Mouse (Mus musculus) stomach, postnatal 0 days (tissue): ENCODE measurements around the gene Bves. TPM values are rescaled to one million over a fixed set of nuclear protein-coding genes. Genes with fewer than 3 reads are reported as not detected.
A peak's percentile ranks its signal among the peaks of the same experiment; 100 is the strongest.

Experiments used
- ATAC-seq: fragments of 200-750 bp; cut with Nextera tagmentation; 2 replicates; pipeline ENCODE4 v1.8.0; 2017; ENCODE audit not compliant: low FRiP score, low TSS enrichment
- DNase-seq: peaks from one replicate; pipeline ENCODE4 v3.0.0-alpha.2; 2016; ENCODE audit warnings: low spot score
- H3K27ac ChIP-seq: fragments of 300-500 bp; sonication (generic); replicated peaks from 2 replicates; pipeline ENCODE4 v1.5.1; 2014; ENCODE audit warnings: mild to moderate bottlenecking, control low read depth
- H3K27me3 ChIP-seq: fragments of 300-500 bp; sonication (generic); 2 replicates; pipeline ENCODE4 v1.6.1; 2014; ENCODE audit warnings: low read length; ENCODE audit not compliant: control insufficient read depth, insufficient read depth
- H3K36me3 ChIP-seq: fragments of 300-500 bp; sonication (generic); 2 replicates; pipeline ENCODE4 v1.6.1; 2014; ENCODE audit warnings: low read length, mixed read lengths; ENCODE audit not compliant: control insufficient read depth, insufficient read depth
- H3K4me1 ChIP-seq: fragments of 300-500 bp; sonication (generic); replicated peaks from 2 replicates; pipeline ENCODE4 v1.6.1; 2014; ENCODE audit warnings: antibody characterized with exemption; ENCODE audit not compliant: control insufficient read depth, insufficient read depth
- H3K4me2 ChIP-seq: fragments of 300-500 bp; sonication (generic); replicated peaks from 2 replicates; pipeline ENCODE4 v1.6.1; 2014; ENCODE audit warnings: low read depth, mild to moderate bottlenecking, control low read depth, moderate library complexity
- H3K4me3 ChIP-seq: fragments of 300-500 bp; sonication (generic); 2 replicates; pipeline ENCODE4 v1.5.1; 2014; ENCODE audit warnings: low read depth, low read length, control low read depth
- H3K9ac ChIP-seq: fragments of 300-500 bp; sonication (generic); 2 replicates; pipeline ENCODE4 v1.6.1; 2014; ENCODE audit warnings: mild to moderate bottlenecking, low read length, control low read depth, mixed read lengths
- H3K9me3 ChIP-seq: fragments of 300-500 bp; sonication (generic); 2 replicates; pipeline ENCODE4 v1.6.1; 2016; ENCODE audit warnings: low read length; ENCODE audit not compliant: control insufficient read depth
- CTCF ChIP-seq: IDR thresholded peaks from 2 replicates; pipeline ENCODE4 v1.5.1; 2016; ENCODE audit warnings: antibody characterized with exemption, low read depth, mild to moderate bottlenecking, moderate library complexity
- EP300 ChIP-seq: optimal IDR thresholded peaks from 2 replicates; pipeline ENCODE3; 2016; ENCODE audit warnings: antibody characterized with exemption
- WGBS: fragments of 180-500 bp; shearing (Covaris S2); extraction: QIAGEN DNeasy Blood & Tissue Kit; methylation state at CpG from one replicate; pipeline ENCODE4 v1.1.7; 2014; 5-methylcytosine and 5-hydroxymethylcytosine counted together
- polyA plus RNA-seq: library from polyadenylated mRNA; unstranded; fragments of >200 nt; fragmentation: Nextera tagmentation; extraction: Ambion mirVana; gene quantifications from 2 replicates; pipeline ENCODE4 v1.2.1, GENCODE M21; 2015

Gene Bves
- polyA plus RNA-seq, 1 experiment from 2014 or later: 5.3 TPM

- TF ChIP-seq CTCF (peak; percentile 67), EP300 (no peak)
- Histone ChIP-seq H3K9me3 (no peaks in the 10 kb centered on the region), H3K9ac (no peak overlapping the region), H3K4me3 (no peak overlapping the region), H3K4me2 (no peak overlapping the region), H3K27me3 (no peaks in the 10 kb centered on the region), H3K36me3 (no peaks in the 10 kb centered on the region), H3K4me1 (no peaks in the 10 kb centered on the region), H3K27ac (no peak overlapping the region)
- ATAC-seq (no peak), DNase-seq (no peak)
These were observed 46.5 kb downstream of the Bves start for GRCm38 (mm10) chr10:45381937-45382636.

GRCm38 (mm10) chr10:45382637-45382958 is 47.0 kb downstream of the Bves start:
- DNase-seq (no peak), ATAC-seq (no peak)
- H3K4me3 ChIP-seq: no peak overlapping the region
- no peaks in the 10 kb centered on the region for H3K9me3 ChIP-seq
- no peak overlapping the region for H3K27ac ChIP-seq
- no peaks in the 10 kb centered on the region for H3K4me1 ChIP-seq
- H3K4me2 ChIP-seq: no peak overlapping the region
- no peaks in the 10 kb centered on the region for H3K27me3 ChIP-seq
- no peak overlapping the region for H3K9ac ChIP-seq
- WGBS: 64% methylated on average over 3 of the region's 3 CpGs
- H3K36me3 ChIP-seq: no peaks in the 10 kb centered on the region
- TF ChIP-seq CTCF (no peak), EP300 (no peak)

GRCm38 (mm10) chr10:45398211-45398610 is 62.6 kb downstream of the Bves start:
- 65% methylated on average over 1 of the region's 1 CpGs for WGBS
- Histone ChIP-seq H3K4me3 (no peak overlapping the region), H3K4me1 (no peaks in the 10 kb centered on the region), H3K36me3 (no peaks in the 10 kb centered on the region), H3K27ac (no peak overlapping the region), H3K9ac (no peak overlapping the region), H3K9me3 (no peaks in the 10 kb centered on the region), H3K4me2 (no peak overlapping the region), H3K27me3 (no peaks in the 10 kb centered on the region)
- no peak for ATAC-seq
- DNase-seq: no peak
- TF ChIP-seq CTCF (no peak), EP300 (no peak)

GRCm38 (mm10) chr10:45399702-45400243 is 64.2 kb downstream of the Bves start:
- Histone ChIP-seq H3K9me3 (no peaks in the 10 kb centered on the region), H3K9ac (no peak overlapping the region)

GRCm38 (mm10) chr10:45410624-45411341 is 75.2 kb downstream of the Bves start:
- no peak for DNase-seq
- TF ChIP-seq CTCF (no peak), EP300 (no peak)

More at GRCm38 (mm10) chr10:45399702-45400243, 64.2 kb downstream of the Bves start:
- no peak overlapping the region for H3K27ac ChIP-seq
- H3K4me3 ChIP-seq: no peak overlapping the region
- no peaks in the 10 kb centered on the region for H3K36me3 ChIP-seq
- WGBS: 78% methylated on average over 7 of the region's 7 CpGs
- DNase-seq (no peak), ATAC-seq (no peak)
- TF ChIP-seq EP300: no peak
- no peak for TF ChIP-seq CTCF
- no peak overlapping the region for H3K4me2 ChIP-seq
- H3K4me1 ChIP-seq: no peaks in the 10 kb centered on the region
- no peaks in the 10 kb centered on the region for H3K27me3 ChIP-seq

GRCm38 (mm10) chr10:45411741-45412140 is 76.2 kb downstream of the Bves start:
- H3K4me2 ChIP-seq: no peak overlapping the region
- no peak overlapping the region for H3K4me3 ChIP-seq
- 55% methylated on average over 2 of the region's 2 CpGs for WGBS
- H3K36me3 ChIP-seq: no peaks in the 10 kb centered on the region
- ATAC-seq (no peak), DNase-seq (no peak)
- no peak overlapping the region for H3K9ac ChIP-seq
- H3K27me3 ChIP-seq: no peaks in the 10 kb centered on the region
- H3K27ac ChIP-seq: no peak overlapping the region
- no peaks in the 10 kb centered on the region for H3K9me3 ChIP-seq
- H3K4me1 ChIP-seq: no peaks in the 10 kb centered on the region
- TF ChIP-seq CTCF: no peak
- no peak for TF ChIP-seq EP300

More at GRCm38 (mm10) chr10:45410624-45411341, 75.2 kb downstream of the Bves start:
- H3K27me3 ChIP-seq: no peaks in the 10 kb centered on the region
- no peaks in the 10 kb centered on the region for H3K4me1 ChIP-seq
- H3K36me3 ChIP-seq: no peaks in the 10 kb centered on the region
- ATAC-seq: no peak
- H3K4me2 ChIP-seq: no peak overlapping the region
- no peak overlapping the region for H3K9ac ChIP-seq
- no peak overlapping the region for H3K4me3 ChIP-seq
- no peak overlapping the region for H3K27ac ChIP-seq
- 61% methylated on average over 10 of the region's 10 CpGs for WGBS
- no peaks in the 10 kb centered on the region for H3K9me3 ChIP-seq
